Mouse (Mus musculus) adrenal gland, postnatal 14 days (tissue): ENCODE data around the gene a. TPM values are rescaled to one million over a fixed set of nuclear protein-coding genes. Genes with fewer than 3 reads are reported as not detected.

Experiments used
- DNase-seq: peaks from one replicate; pipeline ENCODE4 v3.0.0; 2021; ENCODE audit warnings: mixed read lengths
- total RNA-seq: library from RNA; stranded (reverse); gene quantifications from 2 replicates; pipeline ENCODE4 v1.2.3, GENCODE M21; 2021

The a gene
- total RNA-seq, 1 experiment from 2014 or later: not detected

- no peak for DNase-seq
Measured at GRCm38 (mm10) chr2:154782856-154783650, 8.1 kb upstream of the a start.

- peak; percentile 27 for DNase-seq
Measured at GRCm38 (mm10) chr2:154785284-154785683, 5.9 kb upstream of the a start.

- DNase-seq: no peak
Measured at GRCm38 (mm10) chr2:154786187-154786586, 5.0 kb upstream of the a start.

GRCm38 (mm10) chr2:154786776-154787175, 4.4 kb upstream of the a start:
- DNase-seq: no peak

- DNase-seq: no peak
Measured at GRCm38 (mm10) chr2:154789381-154789780, 1.8 kb upstream of the a start.

- DNase-seq: peak; percentile 48
Measured at GRCm38 (mm10) chr2:154789977-154790655, 1.1 kb upstream of the a start.

GRCm38 (mm10) chr2:154791661-154792642, 750 bp downstream of the a start:
- peak; percentile 92 for DNase-seq

GRCm38 (mm10) chr2:154803372-154803771, 12.2 kb downstream of the a start:
- DNase-seq: no peak

GRCm38 (mm10) chr2:154803845-154804244, 12.6 kb downstream of the a start:
- DNase-seq: no peak

- DNase-seq: no peak
Measured at GRCm38 (mm10) chr2:154807689-154808088, 16.5 kb downstream of the a start.

GRCm38 (mm10) chr2:154809107-154809762, 18.0 kb downstream of the a start:
- DNase-seq: peak; percentile 48

GRCm38 (mm10) chr2:154810821-154811220, 19.6 kb downstream of the a start:
- no peak for DNase-seq

GRCm38 (mm10) chr2:154813426-154813825, 22.2 kb downstream of the a start:
- no peak for DNase-seq

GRCm38 (mm10) chr2:154817089-154817488, 25.9 kb downstream of the a start:
- no peak for DNase-seq

- peak; percentile 73 for DNase-seq
Measured at GRCm38 (mm10) chr2:154817788-154818187, 26.6 kb downstream of the a start.

GRCm38 (mm10) chr2:154818599-154818998, 27.4 kb downstream of the a start:
- DNase-seq: no peak

- DNase-seq: no peak
Measured at GRCm38 (mm10) chr2:154820346-154820745, 29.1 kb downstream of the a start.

GRCm38 (mm10) chr2:154826054-154826538, 34.9 kb downstream of the a start:
- DNase-seq: no peak

GRCm38 (mm10) chr2:154827521-154827920, 36.3 kb downstream of the a start:
- DNase-seq: no peak

GRCm38 (mm10) chr2:154832471-154832870, 41.3 kb downstream of the a start:
- no peak for DNase-seq

GRCm38 (mm10) chr2:154834149-154834865, 43.1 kb downstream of the a start:
- no peak for DNase-seq
